Mouse (Mus musculus) heart, adult 2 months (tissue): ENCODE data around the gene Lima1.

Experiments used
- EP300 ChIP-seq: fragments of 200-500 bp; IDR thresholded peaks from 2 replicates; pipeline ENCODE4 v1.6.1; 2011; ENCODE audit warnings: low read depth, low read length, control low read depth; ENCODE audit not compliant: insufficient read depth
- POLR2A ChIP-seq: fragments of 200-500 bp; IDR thresholded peaks from 2 replicates; pipeline ENCODE4 v1.6.1; 2011; ENCODE audit warnings: mild to moderate bottlenecking, low read depth, low read length, control low read depth; ENCODE audit not compliant: insufficient read depth

DNA sequence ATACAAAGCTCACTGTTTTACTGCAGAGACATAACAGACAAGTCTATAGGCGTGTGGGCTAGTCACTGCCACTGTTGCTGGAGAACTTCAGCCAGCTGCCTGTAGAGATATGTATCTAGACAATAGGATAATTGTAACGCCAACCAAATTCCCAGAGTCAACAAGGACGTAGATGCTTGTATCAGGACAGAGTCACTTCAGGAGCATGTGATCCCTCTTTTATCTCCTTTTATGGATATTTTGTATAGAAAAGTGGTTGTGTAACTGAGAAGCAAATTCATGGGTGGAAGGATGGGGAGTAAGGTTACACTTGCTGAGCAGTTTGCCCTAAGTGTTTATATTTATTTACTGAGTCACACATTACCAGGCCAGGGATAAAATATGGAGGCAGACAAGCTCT is 25.0 kb downstream of the Lima1 start:
- TF ChIP-seq EP300, result no peak
- TF ChIP-seq POLR2A, result no peak
